Mouse (Mus musculus) megakaryocyte, embryonic 14.5 days (primary cell): ENCODE results near the gene Pp2d1.

ENCODE experiments used
- FLI1 ChIP-seq: IDR thresholded peaks from 2 replicates; pipeline ENCODE4 v1.6.1; 2012; ENCODE audit warnings: low read length, inconsistent platforms, mixed read lengths
- GATA1 ChIP-seq: IDR thresholded peaks from 3 replicates; pipeline ENCODE4 v1.6.1; 2012; ENCODE audit warnings: mixed read lengths, low read length, inconsistent platforms, borderline replicate concordance

GRCm38 (mm10) chr17:53573019-53573556, 33.8 kb upstream of the Pp2d1 start:
- TF ChIP-seq FLI1 (no peak), GATA1 (no peak)
